Mouse (Mus musculus) megakaryocyte, embryonic 14.5 days (primary cell): ENCODE measurements around the gene Hoxc8. TPM values are rescaled to one million over a fixed set of nuclear protein-coding genes. Genes with fewer than 3 reads are reported as not detected.

Experiments used
- H3K27me3 ChIP-seq: replicated peaks from 2 replicates; pipeline ENCODE3; 2012; ENCODE audit warnings: inconsistent platforms
- H3K36me3 ChIP-seq: replicated peaks from 2 replicates; pipeline ENCODE3; 2012; ENCODE audit warnings: low read length, inconsistent platforms, mixed read lengths
- H3K4me1 ChIP-seq: 2 replicates; pipeline ENCODE4 v1.6.1; 2012; ENCODE audit warnings: inconsistent platforms
- H3K4me3 ChIP-seq: replicated peaks from 2 replicates; pipeline ENCODE3; 2012; ENCODE audit warnings: moderate library complexity, mild to moderate bottlenecking, inconsistent platforms
- H3K9me3 ChIP-seq: 2 replicates; pipeline ENCODE4 v1.6.1; 2012; ENCODE audit warnings: inconsistent platforms
- FLI1 ChIP-seq: IDR thresholded peaks from 2 replicates; pipeline ENCODE4 v1.6.1; 2012; ENCODE audit warnings: low read length, inconsistent platforms, mixed read lengths
- GATA1 ChIP-seq: IDR thresholded peaks from 3 replicates; pipeline ENCODE4 v1.6.1; 2012; ENCODE audit warnings: mixed read lengths, low read length, inconsistent platforms, borderline replicate concordance
- polyA plus RNA-seq: library from polyadenylated mRNA; stranded (reverse); fragments of >175 nt; gene quantifications from 2 replicates; pipeline ENCODE4 v1.2.3, GENCODE M21; 2012; ENCODE audit warnings: low replicate concordance; ENCODE audit not compliant: insufficient read depth

The Hoxc8 gene
- polyA plus RNA-seq, 1 experiment, result 0.04 TPM

DNA sequence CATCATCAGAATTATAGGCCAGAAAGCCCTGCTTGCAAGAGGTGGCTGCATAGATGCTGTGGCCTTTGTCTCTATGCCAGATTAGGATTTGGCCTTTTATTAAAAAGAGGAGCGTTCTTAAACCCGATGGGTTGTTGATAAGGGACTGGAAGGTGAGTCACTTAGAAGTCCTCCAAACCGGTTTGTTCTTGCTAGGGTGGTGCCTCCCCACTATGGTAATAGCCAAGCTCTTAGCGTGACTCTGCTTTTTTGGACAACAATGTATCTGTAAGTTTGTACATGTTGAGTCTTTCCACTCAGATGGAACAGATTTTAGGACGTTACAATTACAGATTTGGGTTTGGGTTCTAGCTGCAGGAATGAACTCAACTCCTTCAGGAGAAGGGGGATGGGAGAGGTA is 51.2 kb downstream of the Hoxc8 start:
- TF ChIP-seq FLI1 (no peak), GATA1 (no peak)
- H3K27me3 ChIP-seq, result peaks cover 91% of the 10 kb centered on the region
- no peaks in the 10 kb centered on the region for H3K4me1 ChIP-seq
- H3K9me3 ChIP-seq, result no peaks in the 10 kb centered on the region
- no peaks in the 10 kb centered on the region for H3K36me3 ChIP-seq
- H3K4me3 ChIP-seq, result no peak overlapping the region

- Histone ChIP-seq H3K27me3 (peaks cover 88% of the 10 kb centered on the region), H3K36me3 (no peaks in the 10 kb centered on the region), H3K4me1 (no peaks in the 10 kb centered on the region), H3K4me3 (no peak overlapping the region), H3K9me3 (no peaks in the 10 kb centered on the region)
- TF ChIP-seq GATA1, result no peak
- TF ChIP-seq FLI1, result no peak
Observed at GRCm38 (mm10) chr15:103042209-103042608, 51.8 kb downstream of the Hoxc8 start.

Other genes with a start within 250 kb of the Hoxc8 start
- not detected in 2 replicates for gene Hoxc13, start 69.5 kb upstream of the Hoxc8 start, polyA plus RNA-seq
- not detected in 2 replicates for gene Hoxc12, start 53.9 kb upstream of the Hoxc8 start, polyA plus RNA-seq
- not detected in 2 replicates for gene Hoxc11, start 36.2 kb upstream of the Hoxc8 start, polyA plus RNA-seq
- 0.08 TPM in 1 of 2 replicates, not detected in the other for gene Hoxc10, start 23.8 kb upstream of the Hoxc8 start, polyA plus RNA-seq
- gene Hoxc5, start 23.2 kb upstream of the Hoxc8 start, polyA plus RNA-seq, result not detected in 2 replicates
- not detected in 2 replicates for gene Hoxc9, start 14.2 kb upstream of the Hoxc8 start, polyA plus RNA-seq
- not detected in 2 replicates for gene Hoxc6, start 7.7 kb downstream of the Hoxc8 start, polyA plus RNA-seq
- gene Hoxc4, start 28.3 kb downstream of the Hoxc8 start, polyA plus RNA-seq, result not detected in 2 replicates
- 0.73 and 2.1 TPM in 2 replicates for gene Smug1, start 176.5 kb downstream of the Hoxc8 start, polyA plus RNA-seq
- 0.77 and 1.5 TPM in 2 replicates for gene Cbx5, start 249.2 kb downstream of the Hoxc8 start, polyA plus RNA-seq
- 12.1 and 56.4 TPM in 2 replicates for gene Hnrnpa1, start 249.8 kb downstream of the Hoxc8 start, polyA plus RNA-seq